Mouse (Mus musculus): ENCODE measurements around the gene Stard9.

Gene Stard9

DNA sequence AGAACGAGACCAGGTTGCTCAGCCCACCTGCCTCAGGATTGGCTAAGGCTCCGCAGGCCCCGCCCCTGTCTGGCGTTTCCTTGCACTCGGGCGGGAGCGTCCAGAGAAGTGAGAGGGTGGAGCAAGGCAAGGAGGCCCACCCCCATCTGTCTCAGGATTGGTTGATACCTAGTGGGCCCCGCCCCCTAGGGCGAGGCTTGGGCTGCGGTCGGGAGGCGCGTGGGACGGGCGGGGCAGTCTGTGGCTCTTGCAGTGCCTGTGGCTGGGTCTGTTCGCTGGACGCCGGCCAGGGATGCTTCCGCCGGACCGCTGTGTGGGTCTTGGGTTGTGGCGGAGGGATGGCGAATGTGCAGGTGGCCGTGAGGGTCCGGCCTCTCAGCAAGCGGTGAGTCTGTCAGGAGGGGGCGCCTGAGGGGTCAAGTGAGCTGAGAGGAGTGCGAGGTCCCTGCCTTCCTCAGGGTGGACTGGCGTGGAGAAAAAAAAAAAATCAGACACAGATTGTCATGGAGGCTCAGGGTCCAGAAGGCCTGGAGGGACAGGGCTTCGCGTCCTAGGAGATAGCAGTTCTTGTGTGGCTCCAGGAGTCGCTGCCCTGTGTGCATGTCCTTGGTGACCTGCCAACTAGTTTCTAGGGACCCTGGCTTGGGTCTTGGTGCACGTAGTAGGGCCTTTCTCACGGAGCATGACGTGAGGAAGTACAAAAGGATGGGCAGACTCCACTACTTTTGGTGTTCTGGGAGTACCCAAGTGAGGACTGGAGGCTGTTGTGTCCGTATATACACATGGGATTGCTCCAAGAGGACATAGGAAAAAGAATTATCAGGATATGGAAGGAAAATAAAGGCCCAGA, at the start of gene Stard9:
Gene Stard9 (plus strand): TSS at position 236 of the 850 bp plus-strand sequence.
- peak; percentile 99 for DNase-seq (ENCODE audit: low read depth)

DNA sequence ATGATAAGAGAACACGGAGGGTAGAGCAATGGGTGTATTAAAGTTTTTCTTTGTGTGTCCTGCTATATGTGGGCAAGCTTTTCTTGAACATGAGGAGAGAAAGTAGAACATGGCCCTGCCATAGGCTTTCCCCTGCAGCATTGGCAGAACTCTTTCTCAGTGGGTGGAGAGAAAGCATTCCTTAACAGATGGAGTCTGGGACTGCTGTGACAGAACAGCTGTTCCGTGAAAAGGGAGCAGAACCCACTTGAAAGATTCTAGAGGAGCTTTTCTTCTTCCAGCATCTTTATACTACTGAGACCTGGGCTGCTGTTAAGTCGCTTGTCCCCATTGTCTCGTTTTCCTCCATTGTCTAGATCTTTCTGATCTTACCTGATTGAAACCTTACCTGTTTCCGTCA, 39.2 kb upstream of the Stard9 start:
- DNase-seq (ENCODE audit: low read depth) = no peak

DNA sequence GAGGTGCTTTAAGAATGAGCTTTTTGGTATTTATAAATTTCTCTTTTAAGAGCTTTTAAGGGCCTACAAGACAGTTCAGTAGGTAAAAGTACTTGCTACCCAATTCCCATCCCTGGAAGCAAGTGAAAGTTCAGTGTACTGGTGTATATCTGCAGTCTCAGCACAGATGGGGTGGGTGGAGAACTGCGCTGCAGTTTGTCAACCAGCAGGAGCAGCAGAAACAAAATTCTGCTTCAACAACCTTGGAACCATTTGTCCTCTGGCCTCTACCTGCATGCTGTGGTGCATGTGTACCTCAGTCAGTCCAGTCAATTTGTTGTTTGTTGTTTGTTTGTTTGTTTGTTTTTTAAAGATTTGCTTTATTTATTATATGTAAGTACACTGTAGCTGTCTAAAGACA, 36.7 kb upstream of the Stard9 start:
- no peak for DNase-seq (ENCODE audit: low read depth)

DNA sequence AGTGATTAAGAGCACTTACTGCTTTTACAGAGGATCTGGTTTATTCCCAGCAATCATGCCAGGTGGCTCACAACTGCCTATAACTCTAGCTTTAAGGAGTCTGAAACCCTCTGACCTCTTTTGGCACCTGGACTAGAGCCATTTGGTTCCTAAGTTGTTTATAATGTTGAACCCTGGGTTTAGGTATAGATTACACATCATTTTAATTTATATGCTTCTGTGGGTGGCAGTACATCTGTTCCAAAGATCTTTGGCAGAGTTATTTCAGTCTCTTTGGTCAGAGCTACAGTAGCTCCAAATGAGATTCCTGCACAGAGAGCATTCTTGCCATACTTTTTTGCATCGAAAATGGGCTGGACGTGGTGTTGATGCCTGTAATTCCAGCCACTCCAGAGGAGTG, 31.2 kb upstream of the Stard9 start:
- DNase-seq (ENCODE audit: low read depth) = no peak

DNA sequence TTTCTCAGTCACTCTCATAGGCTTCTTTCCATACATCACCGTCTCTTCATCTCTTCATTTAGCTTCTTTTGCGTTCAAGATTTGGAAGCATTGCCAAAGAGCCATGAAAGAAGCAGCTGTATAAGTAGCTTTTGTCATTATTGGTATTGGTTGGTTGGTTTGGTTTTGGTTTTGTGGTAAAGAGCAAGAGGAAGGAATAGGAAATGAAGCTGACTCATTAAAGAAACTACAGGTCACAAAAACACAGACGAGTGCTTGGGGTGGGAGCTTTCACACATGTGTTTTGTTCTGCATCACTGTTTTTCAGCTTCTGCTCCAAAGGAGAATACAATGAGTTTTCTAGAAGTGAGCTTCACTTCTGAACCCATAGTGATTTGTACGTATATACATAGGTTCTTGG, 29.4 kb upstream of the Stard9 start:
- no peak for DNase-seq (ENCODE audit: low read depth)

DNA sequence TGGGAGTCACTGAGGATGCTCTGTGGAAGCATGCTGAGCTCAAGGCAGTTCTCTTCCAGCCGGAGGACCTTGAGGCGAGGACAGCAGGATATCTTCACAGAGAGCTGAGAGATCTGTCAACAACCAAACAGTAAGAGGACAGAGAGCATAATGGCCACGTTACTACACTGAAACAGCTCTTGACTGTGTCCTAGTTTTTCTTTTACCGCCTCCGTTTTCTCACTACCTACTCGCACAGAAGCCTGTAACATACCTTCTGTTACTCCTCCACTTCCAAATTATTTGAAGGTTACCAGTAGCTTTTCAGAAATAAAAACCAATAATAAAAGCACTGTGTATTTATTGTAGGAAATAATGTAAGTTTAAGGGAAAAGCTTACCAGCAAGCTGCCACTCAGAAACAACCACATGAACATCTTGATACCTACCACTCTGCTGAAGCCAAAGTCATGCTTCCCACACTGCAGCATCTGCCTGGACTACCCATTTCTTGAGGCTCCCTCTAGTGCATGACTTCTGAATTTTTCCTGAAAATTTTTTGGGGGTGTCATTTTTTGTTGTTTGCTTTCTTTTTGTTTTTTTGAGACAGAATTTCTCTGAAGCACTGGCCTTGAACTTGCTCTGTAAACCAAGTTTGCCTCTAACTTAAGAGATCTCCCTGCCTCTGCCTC, 22.8 kb upstream of the Stard9 start:
- DNase-seq (ENCODE audit: low read depth) = no peak

DNA sequence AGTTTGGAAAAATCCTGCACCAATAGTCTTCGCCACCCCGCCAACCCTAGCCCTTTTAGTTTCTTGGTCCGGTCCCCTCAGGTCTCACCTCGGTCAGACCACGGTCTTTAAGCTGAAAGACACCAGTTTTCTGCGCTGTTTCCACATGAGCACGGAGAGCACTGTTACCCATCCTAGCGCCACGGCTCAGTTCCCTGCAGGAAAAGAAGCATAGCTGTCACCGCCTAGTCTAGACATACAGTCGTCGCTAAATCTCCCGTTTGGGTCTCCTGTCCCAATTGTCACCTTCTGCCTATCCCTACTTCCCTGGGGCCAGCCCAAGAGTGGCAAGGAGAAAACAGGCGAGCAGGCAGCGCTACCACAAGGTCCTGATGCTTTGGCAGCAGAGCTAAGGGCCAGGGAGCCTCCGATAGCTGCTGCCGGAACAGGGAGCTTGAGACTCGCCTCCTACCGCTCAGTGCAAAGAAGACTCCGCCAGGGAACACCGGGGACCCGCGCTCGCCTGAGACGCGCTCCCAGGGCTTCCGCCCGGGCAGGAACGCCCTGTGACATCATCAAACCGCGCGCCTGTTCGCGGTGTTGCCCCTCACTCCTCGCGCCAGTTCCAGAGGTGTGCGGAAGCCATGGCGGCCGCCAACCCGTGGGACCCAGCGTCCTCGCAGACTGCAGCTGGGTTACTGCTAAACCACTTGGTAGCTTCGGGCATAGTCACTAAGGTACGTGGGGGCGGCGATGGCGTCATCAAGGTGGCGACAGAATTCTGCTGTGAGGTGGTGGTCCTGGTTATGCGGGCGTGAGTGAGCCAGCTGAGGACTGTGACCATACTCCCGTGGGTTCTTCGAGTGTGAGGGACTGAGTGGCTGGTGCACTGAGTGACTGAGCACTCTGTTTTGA, 19.8 kb upstream of the Stard9 start, which contains the start of the genes Haus2 and Lrrc57:
Gene Haus2 (plus strand): TSS at position 554 of the 894 bp plus-strand sequence.
Gene Lrrc57 (minus strand): TSS at position 691 of the 894 bp plus-strand sequence.
- DNase-seq (ENCODE audit: low read depth) = peak; percentile 85

DNA sequence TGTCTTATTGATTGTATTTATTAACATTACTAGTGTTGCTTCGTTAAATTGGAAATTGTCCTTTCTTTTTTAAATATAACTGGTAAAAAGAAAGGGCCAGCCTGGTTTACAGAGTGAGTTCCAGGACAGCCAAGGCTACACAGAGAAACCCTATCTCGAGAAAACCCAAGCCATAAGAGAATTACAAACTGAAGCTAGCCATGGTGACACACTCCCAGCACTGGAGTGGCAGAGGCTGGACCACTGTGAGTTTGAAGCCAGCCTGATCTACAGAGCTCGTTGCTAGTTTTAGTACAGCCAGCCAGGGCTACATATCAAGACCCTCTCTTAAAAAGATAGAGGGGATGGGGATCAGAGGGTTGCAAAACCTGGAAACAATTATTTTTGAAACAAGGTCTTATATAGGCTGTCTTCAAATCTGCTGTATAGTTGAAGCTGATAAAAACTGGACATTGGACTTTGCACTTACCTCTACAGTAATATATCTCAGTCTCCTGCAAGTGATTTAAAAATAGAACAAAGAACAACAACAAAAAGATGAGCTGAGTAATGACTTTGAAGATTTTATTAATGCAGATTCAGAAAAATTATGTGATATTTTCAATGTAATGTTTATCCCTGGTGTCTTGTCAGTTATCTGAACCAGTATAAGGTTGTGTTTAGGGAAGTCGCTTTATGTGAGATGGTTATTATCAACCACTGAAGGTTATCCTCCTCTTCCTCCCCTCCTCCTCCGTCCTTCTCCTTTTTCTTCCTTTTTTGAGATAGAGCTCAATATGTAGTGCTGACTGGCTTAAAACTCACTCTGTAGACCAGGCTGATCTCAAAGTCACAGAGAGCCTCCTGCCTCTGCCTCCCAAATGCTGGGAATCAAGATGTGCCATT, 12.4 kb upstream of the Stard9 start:
- no peak for DNase-seq (ENCODE audit: low read depth)

DNA sequence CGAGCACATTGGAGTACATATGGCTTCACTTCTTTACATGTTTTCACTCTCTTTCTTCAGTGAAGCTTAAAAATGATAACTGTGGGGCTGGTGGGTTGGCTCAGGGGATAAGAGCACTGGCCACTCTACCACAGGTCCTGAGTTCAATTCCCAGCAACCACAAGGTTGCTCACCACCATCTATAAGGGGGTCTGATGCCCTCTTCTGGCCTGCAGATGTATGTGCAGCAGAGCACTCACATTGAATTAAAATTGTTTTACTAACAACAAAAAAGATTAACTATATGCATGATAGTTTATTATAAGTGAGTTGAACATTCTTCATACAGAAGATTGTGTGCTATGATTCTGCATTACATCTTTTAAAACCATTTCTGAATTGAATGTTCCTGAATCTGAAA, 9.4 kb upstream of the Stard9 start:
- no peak for DNase-seq (ENCODE audit: low read depth)

DNA sequence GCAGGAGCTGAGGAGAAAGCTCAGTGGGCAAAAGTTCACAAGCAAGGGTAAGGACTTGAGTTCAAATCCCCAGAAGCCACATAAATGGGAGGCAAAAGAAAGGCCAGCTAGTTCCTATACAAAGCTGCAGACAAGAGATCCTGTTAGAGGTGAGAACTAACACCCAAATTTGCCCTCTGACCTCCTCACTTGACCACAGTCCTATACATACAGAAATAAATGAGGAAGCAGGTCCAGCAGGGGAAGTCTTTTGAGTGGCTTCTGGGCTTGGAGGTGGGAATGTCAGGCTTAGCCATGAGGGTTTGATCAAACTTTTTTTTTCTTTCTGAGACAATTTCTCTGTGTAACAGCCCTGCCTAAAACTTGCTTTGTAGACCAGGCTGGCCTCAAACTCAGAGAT, 6.0 kb upstream of the Stard9 start:
- no peak for DNase-seq (ENCODE audit: low read depth)

DNA sequence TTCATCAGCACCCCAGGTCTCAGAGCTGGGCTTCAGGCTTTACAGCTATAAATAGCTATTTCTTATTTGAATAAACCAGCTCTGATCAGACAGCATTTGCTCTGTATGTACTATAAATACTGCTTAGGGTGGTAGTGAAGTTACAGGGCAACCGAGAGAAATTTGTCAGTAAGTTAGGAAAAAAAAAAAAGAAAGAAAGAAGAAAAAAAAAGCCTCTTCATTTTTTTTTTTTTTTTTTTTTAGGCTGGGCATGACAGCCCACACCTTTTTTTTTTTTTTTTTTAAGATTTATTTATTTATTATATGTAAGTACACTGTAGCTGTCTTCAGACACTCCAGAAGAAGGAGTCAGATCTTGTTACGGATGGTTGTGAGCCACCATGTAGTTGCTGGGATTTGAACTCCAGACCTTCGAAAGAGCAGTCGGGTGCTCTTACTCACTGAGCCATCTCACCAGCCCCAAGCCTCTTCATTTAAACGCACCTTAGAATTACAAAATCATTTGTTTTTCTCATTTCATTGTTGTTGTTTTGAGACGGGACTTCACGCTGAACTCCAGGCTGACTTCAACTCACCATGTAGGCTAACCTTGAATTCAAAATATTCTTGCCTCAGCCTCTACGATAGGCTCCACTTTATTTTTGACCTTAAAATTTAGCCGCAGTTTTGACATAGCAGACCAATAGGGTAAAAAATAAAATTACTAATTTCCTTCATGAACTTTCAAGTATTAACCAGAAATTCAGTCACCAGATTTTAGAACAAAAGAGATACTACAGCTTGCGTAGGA, 650 bp upstream of the Stard9 start:
- DNase-seq (ENCODE audit: low read depth) = no peak

DNA sequence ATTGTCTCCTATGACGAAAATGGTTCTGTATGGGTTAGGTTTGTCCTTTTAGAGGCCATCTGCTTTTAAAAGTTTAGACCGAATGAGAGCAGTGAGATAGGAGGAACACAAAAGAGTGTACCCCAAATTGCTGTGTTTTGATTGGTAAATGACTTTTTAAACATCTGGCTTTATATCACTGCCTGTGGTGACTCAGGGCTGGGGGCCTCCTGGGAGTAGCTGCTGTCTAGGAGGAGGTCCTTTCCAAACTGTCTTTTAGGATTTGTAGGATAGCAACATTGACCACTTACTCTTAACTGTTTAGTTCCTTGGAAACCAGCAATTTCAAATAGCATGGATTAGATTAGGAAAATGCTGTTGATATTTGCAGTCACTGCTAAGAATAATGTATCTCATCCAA, 1.3 kb downstream of the Stard9 start:
- no peak for DNase-seq (ENCODE audit: low read depth)

DNA sequence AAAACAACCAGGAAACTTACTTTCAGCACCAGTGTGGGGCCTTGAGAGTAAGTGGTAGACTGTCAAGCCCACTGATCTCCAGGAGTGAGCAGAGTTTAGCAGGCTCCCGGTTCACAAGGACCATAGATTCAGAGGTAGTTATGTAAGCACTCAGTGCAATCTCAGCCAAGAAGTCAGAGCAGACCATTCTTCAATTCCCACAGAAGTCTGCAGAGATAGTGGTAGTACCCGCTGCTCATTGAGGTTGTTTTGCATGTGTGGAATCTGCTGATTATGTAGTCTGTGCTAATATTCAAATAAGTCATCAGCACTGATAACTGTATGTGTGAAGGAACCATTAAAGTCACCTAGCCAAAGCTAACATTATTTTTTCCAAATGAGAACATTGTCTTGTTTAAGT, 1.7 kb downstream of the Stard9 start:
- no peak for DNase-seq (ENCODE audit: low read depth)

DNA sequence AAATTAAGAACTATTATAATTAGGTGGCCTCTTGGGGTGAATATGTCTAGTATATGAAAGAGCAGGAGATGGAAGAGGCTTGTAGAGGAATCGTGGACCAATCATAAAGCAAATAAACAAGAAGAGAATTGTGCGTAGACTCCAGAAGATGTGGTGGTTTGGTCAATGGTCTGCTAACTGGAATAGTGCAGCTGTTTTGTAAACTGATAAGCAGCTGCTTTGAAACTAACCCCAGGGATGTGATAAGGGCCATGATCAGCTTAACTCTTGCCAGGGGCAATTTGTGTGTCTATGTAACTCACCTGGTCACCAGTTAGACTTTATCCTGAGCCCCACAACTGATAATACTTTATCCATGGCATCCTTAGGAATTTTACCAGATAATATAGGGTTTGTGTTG, 2.6 kb downstream of the Stard9 start:
- DNase-seq (ENCODE audit: low read depth) = peak; percentile 55

DNA sequence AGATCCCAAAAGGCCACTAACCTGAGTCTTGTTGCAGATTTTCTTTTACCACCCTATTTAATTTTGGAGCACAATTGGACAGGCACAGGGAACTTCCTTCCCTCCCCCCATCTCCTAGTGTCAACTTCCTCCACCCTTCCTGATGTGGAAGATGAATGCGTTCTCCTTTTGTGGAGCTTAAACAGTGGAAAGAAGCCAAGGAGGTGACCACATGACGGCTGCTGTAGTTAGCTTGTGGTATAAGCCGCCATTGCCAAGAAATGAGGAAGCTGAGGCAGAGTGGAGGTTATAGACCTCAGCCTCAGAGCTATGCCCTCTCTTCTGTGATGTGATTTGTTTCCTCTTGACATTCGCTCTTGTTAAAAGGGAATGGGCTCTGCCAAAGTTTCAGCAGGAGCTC, 3.0 kb downstream of the Stard9 start:
- DNase-seq (ENCODE audit: low read depth) = no peak

DNA sequence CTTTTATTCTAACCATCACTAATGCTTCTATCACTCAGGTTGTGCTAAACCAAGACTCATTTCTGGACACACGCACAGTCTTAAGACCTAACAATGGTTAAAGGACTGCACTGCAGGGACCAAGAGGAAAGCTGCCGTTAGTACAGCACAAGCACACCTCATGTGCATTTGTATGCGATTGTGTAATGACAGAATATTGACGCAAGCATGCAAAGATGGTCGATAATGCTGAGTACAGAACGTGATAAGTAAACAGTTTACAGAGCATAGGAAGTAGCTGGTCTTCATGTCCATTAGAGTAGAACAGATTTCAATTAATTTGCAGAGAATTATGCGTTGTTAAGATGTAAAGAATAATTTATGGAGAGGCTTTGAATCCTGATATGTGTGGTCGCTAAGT, 11.9 kb downstream of the Stard9 start:
- DNase-seq (ENCODE audit: low read depth) = no peak

DNA sequence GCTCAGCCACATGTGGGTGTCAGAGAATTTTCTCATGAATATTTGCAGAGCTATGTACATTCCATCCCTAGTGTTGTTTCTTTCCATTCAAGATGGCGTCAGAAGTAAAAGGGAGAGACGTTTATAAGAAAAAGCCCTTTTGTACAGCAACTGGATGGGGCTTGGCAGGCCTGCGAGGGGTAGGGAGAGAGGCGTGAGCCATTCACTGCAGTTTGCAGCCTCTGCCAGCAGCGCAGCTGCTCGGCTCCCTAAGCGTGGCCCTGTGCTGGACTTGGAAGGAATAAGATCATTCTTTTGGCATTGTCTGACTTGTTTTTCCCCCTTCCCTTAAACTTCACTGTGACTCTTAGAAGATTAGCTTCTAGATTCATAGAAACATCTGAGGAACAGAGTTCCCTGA, 14.9 kb downstream of the Stard9 start:
- no peak for DNase-seq (ENCODE audit: low read depth)

DNA sequence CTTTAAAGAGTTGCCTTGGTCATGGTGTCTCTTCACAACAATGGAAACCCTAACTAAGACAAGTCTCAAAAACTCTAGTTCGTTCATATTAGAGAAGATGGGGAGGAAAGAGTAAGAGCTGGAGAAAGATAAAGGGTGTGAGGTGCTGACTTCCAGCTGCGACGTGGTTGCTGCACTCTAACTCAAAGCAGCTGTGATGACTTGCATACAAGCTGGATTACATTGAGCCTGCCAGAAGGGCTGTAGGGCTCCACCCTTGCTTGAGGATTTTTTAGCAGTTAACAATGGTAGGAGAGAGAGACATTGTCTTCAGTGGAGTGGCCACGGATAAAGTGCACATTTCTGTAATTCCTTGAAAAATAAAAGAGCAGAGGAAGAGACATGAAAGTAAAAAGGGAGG, 17.9 kb downstream of the Stard9 start:
- DNase-seq (ENCODE audit: low read depth) = no peak

DNA sequence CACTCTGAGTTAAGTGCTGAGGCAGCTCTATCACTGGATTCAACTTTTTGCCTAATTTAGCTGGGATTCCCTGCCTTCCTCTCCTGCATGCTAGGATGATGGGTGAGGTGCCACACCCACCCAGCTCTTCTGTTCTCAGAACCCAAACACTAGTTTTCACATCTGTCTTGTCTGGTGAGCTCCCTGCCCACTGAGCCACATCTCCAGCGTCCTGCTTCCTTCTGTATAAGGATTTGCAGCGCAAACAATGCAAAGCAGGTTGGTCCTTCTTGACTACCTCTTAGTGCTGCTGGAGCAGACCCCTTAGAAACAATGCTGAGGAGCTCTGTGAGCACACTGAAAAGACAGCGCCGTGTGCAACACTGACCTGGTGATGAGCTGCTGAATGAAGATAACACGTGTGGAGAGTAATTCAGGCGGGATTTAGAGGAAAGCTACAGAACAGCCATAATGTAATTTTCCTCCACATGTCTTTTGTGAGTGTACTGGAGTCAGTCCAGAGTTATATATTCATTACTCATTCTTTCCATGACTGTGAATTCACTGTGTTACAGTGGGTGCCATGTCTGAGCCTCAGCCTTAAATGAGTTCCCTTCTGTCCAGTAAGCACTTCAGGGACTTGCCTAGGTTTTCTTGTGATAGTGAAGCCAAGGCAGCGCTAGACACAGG, 23.5 kb downstream of the Stard9 start:
- DNase-seq (ENCODE audit: low read depth) = no peak

DNA sequence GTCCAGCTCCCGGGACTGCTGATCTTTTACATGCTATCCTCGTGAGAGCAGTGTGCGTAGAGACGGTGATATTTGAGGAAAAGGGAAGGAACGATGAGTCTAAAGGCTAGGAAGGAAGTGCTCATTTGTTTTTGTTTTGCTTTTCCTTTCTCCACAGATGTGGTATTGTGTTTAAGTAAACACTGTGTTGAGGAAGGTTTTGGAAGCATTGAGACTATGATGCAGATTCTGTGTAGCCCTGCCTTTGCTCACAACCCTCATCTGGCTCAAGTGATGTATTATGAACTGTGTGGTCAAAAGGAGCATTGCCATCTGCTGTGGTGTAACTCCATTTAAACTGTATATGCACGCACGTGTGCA, 24.0 kb downstream of the Stard9 start:
- DNase-seq (ENCODE audit: low read depth) = no peak
